Mouse (Mus musculus) gastrocnemius, postnatal 14 days (tissue): ENCODE data around the gene Gm20521. TPM values are rescaled to one million over a fixed set of nuclear protein-coding genes. Genes with fewer than 3 reads are reported as not detected.
"Not testable (repeated sequence)": the region's sequence is repeated elsewhere in the genome, so short reads cannot be mapped to it uniquely, and the experiment has no call there.

Experiments used
- DNase-seq: peaks from one replicate; pipeline ENCODE4 v3.0.0; 2021; ENCODE audit warnings: mixed read lengths
- intact Hi-C: fragments of 180-260 bp; cut with DNase I; formaldehyde crosslinking; loops from one replicate; pipeline ENCODE4 v1.15.1; 2025; ENCODE audit warnings: low total_unique reads
- total RNA-seq, 2 experiments: library from RNA; stranded (reverse); gene quantifications; 2 replicates each; pipeline ENCODE4 v1.2.3; 2021

Gene Gm20521
- total RNA-seq, 2 experiments from 2014 or later, result 3.1 to 3.6 TPM

- no peak for DNase-seq
These were observed 44.1 kb downstream of the Gm20521 start for GRCm38 (mm10) chr14:54927296-54927695.

GRCm38 (mm10) chr14:54929801-54930200 lies 46.6 kb downstream of the Gm20521 start:
- intact Hi-C loops, result loop anchor here (10.0 kb wide), 1 partner anchor 85 kb away; no protein-coding TSS in a partner anchor
- no peak for DNase-seq

More at GRCm38 (mm10) chr14:54927296-54927695, 44.1 kb downstream of the Gm20521 start:
- intact Hi-C loops, result no loop called here

GRCm38 (mm10) chr14:54930431-54930830 lies 47.2 kb downstream of the Gm20521 start:
- DNase-seq, result no peak
- intact Hi-C loops, result loop anchor here (10.0 kb wide), 1 partner anchor 86 kb away; no protein-coding TSS in a partner anchor

GRCm38 (mm10) chr14:54932645-54933150 lies 49.5 kb downstream of the Gm20521 start, which contains the start of gene Il25:
Il25 (plus strand) TSS chr14:54932695.
- intact Hi-C loops, result loop anchor here (10.0 kb wide), 1 partner anchor 88 kb away; no protein-coding TSS in a partner anchor
- no peak for DNase-seq

GRCm38 (mm10) chr14:54935904-54936830 lies 52.9 kb downstream of the Gm20521 start, which contains the start of gene Cmtm5:
Cmtm5 (plus strand) TSS chr14:54936261.
- intact Hi-C loops, result loop anchor here (5.0 to 10.0 kb wide), 2 partner anchors 34 to 91 kb away; no protein-coding TSS in a partner anchor
- DNase-seq, result no peak

GRCm38 (mm10) chr14:54936831-54937160 lies 53.6 kb downstream of the Gm20521 start:
- DNase-seq, result no peak
- intact Hi-C loops, result loop anchor here (5.0 to 10.0 kb wide), 2 partner anchors 34 to 92 kb away; no protein-coding TSS in a partner anchor

- DNase-seq, result no peak
- intact Hi-C loops, result loop anchor here (5.0 to 10.0 kb wide), 2 partner anchors 35 to 93 kb away; no protein-coding TSS in a partner anchor
These were observed 54.3 kb downstream of the Gm20521 start for GRCm38 (mm10) chr14:54937361-54938182.

GRCm38 (mm10) chr14:54938431-54939219 lies 55.4 kb downstream of the Gm20521 start:
- intact Hi-C loops, result loop anchor here (5.0 to 10.0 kb wide), 2 partner anchors 36 to 94 kb away; no protein-coding TSS in a partner anchor
- no peak for DNase-seq

- DNase-seq, result peak; percentile 61
- intact Hi-C loops, result loop anchor here (5.0 to 10.0 kb wide), 2 partner anchors 37 to 95 kb away; no protein-coding TSS in a partner anchor
These were observed 56.4 kb downstream of the Gm20521 start for GRCm38 (mm10) chr14:54939434-54940175.

- no peak for DNase-seq
- intact Hi-C loops, result no loop called here
These were observed 56.9 kb downstream of the Gm20521 start for GRCm38 (mm10) chr14:54940176-54940530.

GRCm38 (mm10) chr14:54941024-54941978 lies 58.1 kb downstream of the Gm20521 start:
- intact Hi-C loops, result no loop called here
- no peak for DNase-seq

GRCm38 (mm10) chr14:54942479-54942878 lies 59.2 kb downstream of the Gm20521 start:
- intact Hi-C loops, result no loop called here
- no peak for DNase-seq

GRCm38 (mm10) chr14:54943971-54944370 lies 60.7 kb downstream of the Gm20521 start:
- DNase-seq, result no peak
- intact Hi-C loops, result no loop called here

GRCm38 (mm10) chr14:54944939-54945338 lies 61.7 kb downstream of the Gm20521 start:
- intact Hi-C loops, result loop anchor here (5.0 kb wide), 1 partner anchor 62 kb away; no protein-coding TSS in a partner anchor
- DNase-seq, result no peak

- DNase-seq, result no peak
- intact Hi-C loops, result loop anchor here (5.0 kb wide), 1 partner anchor 61 kb away; no protein-coding TSS in a partner anchor
These were observed 62.9 kb downstream of the Gm20521 start for GRCm38 (mm10) chr14:54945975-54946704.

- intact Hi-C loops, result loop anchor here (5.0 kb wide), 1 partner anchor 60 kb away; no protein-coding TSS in a partner anchor
- DNase-seq, result not testable (repeated sequence)
These were observed 63.8 kb downstream of the Gm20521 start for GRCm38 (mm10) chr14:54947008-54947407.
